Mouse (Mus musculus) G1E (cell line): ENCODE results near the gene Tomm34.

Experiments used
- CTCF ChIP-seq: IDR thresholded peaks from 2 replicates; pipeline ENCODE4 v1.5.1; 2012; ENCODE audit warnings: low read depth, low read length, inconsistent platforms, mixed read lengths
- GATA1 ChIP-seq: IDR thresholded peaks from 2 replicates; pipeline ENCODE4 v1.6.1; 2012; ENCODE audit warnings: borderline replicate concordance, low read length, inconsistent platforms, mixed read lengths
- POLR2AphosphoS5 ChIP-seq: IDR thresholded peaks from 2 replicates; pipeline ENCODE4 v1.6.1; 2012; ENCODE audit warnings: low read depth, low read length, inconsistent platforms; ENCODE audit not compliant: insufficient replicate concordance
- TAL1 ChIP-seq: conservative IDR thresholded peaks from 2 replicates; pipeline ENCODE4 v1.6.1; 2012; ENCODE audit warnings: low read depth, low read length, inconsistent platforms, mixed read lengths

- TF ChIP-seq CTCF (no peak), TAL1 (no peak), GATA1 (no peak), POLR2AphosphoS5 (no peak)
These were observed 23.2 kb upstream of the Tomm34 start for GRCm38 (mm10) chr2:164094152-164094551.
